Mouse (Mus musculus): ENCODE data around the gene Tmem221.

Gene Tmem221

GRCm38 (mm10) chr8:71509316-71509715, 49.4 kb downstream of the Tmem221 start:
- DNase-seq (ENCODE audit: low spot score in 2 of 2) = no peak

DNA sequence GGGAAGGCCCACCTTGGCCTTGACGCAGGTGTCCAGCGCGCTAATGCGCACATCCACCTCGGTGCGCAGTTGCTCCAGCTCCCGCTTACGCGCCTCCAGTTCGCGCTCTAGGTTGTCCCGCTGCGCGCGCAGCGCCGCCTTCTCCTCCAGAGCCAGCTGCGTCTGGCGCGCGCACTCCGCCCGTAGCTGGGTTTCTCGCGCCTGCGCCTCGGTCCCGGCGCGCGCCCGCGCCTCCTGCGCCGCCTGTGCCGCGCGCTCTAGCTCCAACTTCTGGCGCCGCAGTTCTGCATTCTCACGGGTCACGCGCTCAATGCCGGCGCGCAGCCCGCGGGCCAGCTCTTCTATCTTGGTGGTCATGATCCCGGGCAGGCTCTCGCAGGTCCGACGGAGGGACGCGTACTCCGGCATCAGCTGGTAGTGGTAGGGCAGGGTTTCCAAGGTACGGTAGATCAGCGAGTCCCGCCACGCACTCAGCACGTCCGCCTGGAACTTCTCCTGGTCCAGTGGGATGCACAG, 51.0 kb downstream of the Tmem221 start:
- peak in 1 of 2 experiments; percentile 83 for DNase-seq (ENCODE audit: low spot score in 2 of 2)

DNA sequence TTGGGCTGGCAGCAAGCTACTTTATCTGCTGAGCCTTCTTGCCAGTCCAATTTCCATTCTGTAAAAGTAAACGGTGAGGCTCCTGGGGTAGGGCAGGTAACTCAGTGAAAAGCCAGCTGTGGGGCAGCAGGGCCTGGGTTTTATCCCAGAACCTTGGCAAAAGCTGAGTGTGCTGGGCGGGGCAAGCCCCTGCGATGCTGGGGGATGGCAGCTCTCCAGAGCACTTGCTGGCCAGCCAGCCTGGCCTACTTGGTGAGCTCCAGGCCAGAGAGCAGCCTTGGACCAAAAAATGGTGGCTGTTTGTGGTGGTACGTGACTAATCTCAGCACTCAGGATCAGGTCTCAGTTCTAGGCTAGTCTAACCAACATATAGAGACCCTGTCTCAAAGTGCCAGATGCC, 52.7 kb downstream of the Tmem221 start:
- no peak for DNase-seq (ENCODE audit: low spot score in 2 of 2)

GRCm38 (mm10) chr8:71505326-71505725, 53.3 kb downstream of the Tmem221 start:
- no peak for DNase-seq (ENCODE audit: low spot score in 2 of 2)

DNA sequence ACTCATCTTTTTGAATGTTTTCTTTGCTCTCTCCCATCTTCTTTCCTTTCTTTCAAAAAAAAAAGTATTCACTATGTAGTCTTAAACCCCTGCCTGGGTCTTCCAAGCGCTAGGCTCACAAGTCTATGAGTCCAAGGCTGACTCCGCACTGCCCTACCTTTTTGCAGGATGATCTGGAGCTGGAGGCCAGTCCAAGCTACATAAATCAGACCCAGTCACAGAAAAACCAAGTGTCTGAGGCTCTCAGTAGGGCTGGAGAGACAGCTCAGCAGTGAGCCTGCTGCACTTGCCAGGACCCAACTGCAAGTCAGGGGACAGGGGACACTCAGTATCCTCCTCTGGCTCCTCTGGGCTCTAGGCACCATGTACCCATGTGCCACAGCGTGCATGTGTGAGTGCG, 54.3 kb downstream of the Tmem221 start:
- no peak for DNase-seq (ENCODE audit: low spot score in 2 of 2)

All from left cerebral cortex, adult 9 months (tissue).